Mouse (Mus musculus) small intestine, adult 2 months (tissue): ENCODE measurements at regions not wholly inside any gene's neighbourhood (a gene's known extent, or its start where the extent isn't known, plus 50 kb on each side); places are given as distances from the start of the nearest gene placed in this dataset.

Source experiments
- H3K27ac ChIP-seq: fragments of 200-500 bp; 2 replicates; pipeline ENCODE4 v1.5.1; 2012; ENCODE audit warnings: low read depth, low read length, control low read depth, inconsistent platforms; ENCODE audit not compliant: insufficient read depth
- H3K27me3 ChIP-seq: fragments of 200-500 bp; 2 replicates; pipeline ENCODE4 v1.6.1; 2012; ENCODE audit warnings: mild to moderate bottlenecking, moderate library complexity, low read length, inconsistent platforms; ENCODE audit not compliant: control insufficient read depth, insufficient read depth
- H3K36me3 ChIP-seq: fragments of 200-500 bp; 2 replicates; pipeline ENCODE4 v1.6.1; 2012; ENCODE audit warnings: mild to moderate bottlenecking, low read length, control low read depth, inconsistent platforms; ENCODE audit not compliant: control insufficient read depth, insufficient read depth
- H3K4me1 ChIP-seq: fragments of 200-500 bp; 2 replicates; pipeline ENCODE4 v1.6.1; 2012; ENCODE audit warnings: low read length, inconsistent platforms, mixed read lengths; ENCODE audit not compliant: control insufficient read depth, insufficient read depth, insufficient read length
- H3K4me3 ChIP-seq: fragments of 200-500 bp; 2 replicates; pipeline ENCODE4 v1.5.1; 2012; ENCODE audit warnings: low read depth, mild to moderate bottlenecking, control low read depth, inconsistent platforms, low read length, moderate library complexity
- CTCF ChIP-seq: fragments of 200-500 bp; IDR thresholded peaks from 2 replicates; pipeline ENCODE4 v1.5.1; 2012; ENCODE audit warnings: low read depth, mild to moderate bottlenecking, control low read depth, inconsistent platforms, low read length, moderate library complexity, mixed read lengths; ENCODE audit not compliant: insufficient replicate concordance, insufficient read length; ENCODE audit errors: extremely low read depth
- POLR2A ChIP-seq: fragments of 200-500 bp; IDR thresholded peaks from 2 replicates; pipeline ENCODE4 v1.6.1; 2012; ENCODE audit warnings: low read depth, mild to moderate bottlenecking, control low read depth, inconsistent platforms, low read length, moderate library complexity
- WGBS: fragments of 180-500 bp; shearing (Covaris S2); methylation state at CpG from one replicate; pipeline ENCODE4 v1.1.7; 2018; 5-methylcytosine and 5-hydroxymethylcytosine counted together

DNA sequence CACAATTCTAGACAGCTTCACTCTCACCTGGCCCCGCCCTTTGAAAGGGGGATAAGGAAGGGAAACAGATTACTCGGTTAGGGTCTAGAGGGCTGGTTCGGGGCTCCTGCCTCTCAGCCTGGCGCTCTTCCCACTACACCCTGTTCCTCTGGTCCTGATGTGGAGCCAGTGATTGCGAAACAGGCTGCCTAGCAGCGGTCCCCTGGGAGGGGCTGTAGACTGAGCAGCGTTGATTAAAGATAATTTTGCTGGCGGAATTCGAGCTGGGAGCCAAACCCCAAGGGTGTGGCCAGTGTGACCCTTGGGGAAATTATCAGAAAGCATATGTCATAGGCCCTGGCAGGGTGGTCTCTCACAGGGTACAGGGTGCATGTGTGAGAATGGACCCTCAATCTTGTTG lies 59.9 kb upstream of the Ampd3 start:
- H3K27me3 ChIP-seq, result no peaks in the 10 kb centered on the region
- no peak overlapping the region for H3K27ac ChIP-seq
- peaks cover 4% of the 10 kb centered on the region for H3K4me1 ChIP-seq
- TF ChIP-seq POLR2A, result no peak
- no peak for TF ChIP-seq CTCF
- 21% methylated on average over 9 of the region's 9 CpGs for WGBS
- no peaks in the 10 kb centered on the region for H3K36me3 ChIP-seq
- no peak overlapping the region for H3K4me3 ChIP-seq

DNA sequence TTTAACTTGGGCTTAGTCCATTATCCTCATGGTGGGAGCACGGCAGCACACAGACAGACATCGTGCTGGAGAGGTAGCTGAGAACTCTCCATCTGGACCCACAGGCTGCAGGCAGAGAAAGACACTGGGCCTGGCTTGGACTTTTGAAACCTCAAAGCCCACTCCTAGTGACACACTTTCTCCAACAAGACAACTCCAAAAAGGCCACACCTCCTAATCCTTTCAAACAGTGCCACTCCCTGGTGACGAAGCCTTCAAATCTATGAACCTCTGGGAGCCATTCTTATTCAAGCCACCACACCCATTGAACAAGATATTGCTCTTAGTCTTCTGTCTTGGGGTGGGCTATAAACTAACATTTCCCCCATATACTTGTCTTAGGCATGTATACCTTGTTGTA lies 59.2 kb upstream of the Ampd3 start:
- Histone ChIP-seq H3K27ac (no peak overlapping the region), H3K4me3 (no peak overlapping the region)
- 97% methylated on average over 3 of the region's 3 CpGs for WGBS

DNA sequence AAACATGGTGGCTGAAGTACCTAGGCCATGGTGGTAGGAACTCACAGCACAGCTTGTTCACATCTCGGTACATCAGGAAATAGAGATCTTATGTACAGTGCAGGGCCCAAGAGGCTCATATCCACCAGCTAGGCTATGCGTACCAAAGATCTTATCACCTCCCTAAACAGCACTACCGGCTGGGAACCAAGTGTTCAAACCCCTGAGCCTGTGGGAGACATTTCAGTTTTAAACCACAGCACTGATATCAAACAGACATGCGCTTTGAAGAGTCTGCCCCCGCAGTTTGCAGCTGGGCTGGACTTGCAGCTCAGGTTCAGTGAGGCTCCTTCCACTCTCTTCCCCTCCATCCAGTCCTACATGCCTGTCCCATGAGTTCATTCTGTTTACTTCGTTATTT lies 58.4 kb upstream of the Ampd3 start:
- Histone ChIP-seq H3K4me3 (no peak overlapping the region), H3K27me3 (no peaks in the 10 kb centered on the region), H3K27ac (no peak overlapping the region), H3K36me3 (no peaks in the 10 kb centered on the region), H3K4me1 (peaks cover 4% of the 10 kb centered on the region)
- WGBS, result 68% methylated on average over 6 of the region's 6 CpGs
- TF ChIP-seq POLR2A (no peak), CTCF (no peak)

More for the DNA sequence above, 59.2 kb upstream of the Ampd3 start:
- H3K36me3 ChIP-seq, result no peaks in the 10 kb centered on the region
- H3K4me1 ChIP-seq, result peaks cover 4% of the 10 kb centered on the region
- TF ChIP-seq POLR2A (no peak), CTCF (no peak)
- H3K27me3 ChIP-seq, result no peaks in the 10 kb centered on the region

DNA sequence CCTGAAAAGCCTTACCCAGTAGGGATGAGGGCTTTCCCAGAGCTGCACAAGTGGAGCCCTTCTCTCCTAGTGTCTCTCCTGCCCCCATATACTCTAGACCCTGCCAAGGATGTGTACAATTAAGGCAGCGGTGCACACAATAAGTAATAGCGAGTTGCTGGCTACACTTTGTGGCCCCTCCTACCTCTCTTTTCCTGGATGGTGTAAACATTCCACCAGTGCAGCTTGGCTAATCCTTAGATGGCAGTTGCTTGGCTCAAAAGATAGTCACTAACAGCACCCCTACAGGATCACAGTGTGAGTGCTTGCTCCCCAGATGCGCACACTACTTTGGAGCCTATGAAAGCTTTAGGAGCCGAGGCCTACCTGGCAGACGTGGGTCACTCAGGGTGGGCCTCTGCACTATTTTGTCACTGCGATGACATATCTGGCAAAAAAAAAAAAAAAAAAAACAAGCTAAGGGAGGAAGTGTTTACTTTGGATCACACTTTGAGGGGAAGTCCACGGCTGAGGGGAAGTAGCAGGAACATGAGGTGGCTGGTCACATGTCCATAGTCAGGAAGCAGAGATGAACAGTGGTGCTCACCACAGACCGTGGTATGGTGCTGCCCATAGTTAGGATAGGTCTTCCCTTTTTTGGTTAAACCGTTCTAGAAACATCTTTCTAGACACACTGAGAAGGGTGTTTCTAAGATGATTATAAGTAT lies 57.6 kb upstream of the Ampd3 start:
- no peaks in the 10 kb centered on the region for H3K27me3 ChIP-seq
- 69% methylated on average over 9 of the region's 9 CpGs for WGBS
- H3K4me3 ChIP-seq, result no peak overlapping the region
- H3K27ac ChIP-seq, result peak overlapping the region; percentile 56
- TF ChIP-seq POLR2A, result no peak
- no peak for TF ChIP-seq CTCF
- peaks cover 4% of the 10 kb centered on the region for H3K4me1 ChIP-seq
- no peaks in the 10 kb centered on the region for H3K36me3 ChIP-seq

DNA sequence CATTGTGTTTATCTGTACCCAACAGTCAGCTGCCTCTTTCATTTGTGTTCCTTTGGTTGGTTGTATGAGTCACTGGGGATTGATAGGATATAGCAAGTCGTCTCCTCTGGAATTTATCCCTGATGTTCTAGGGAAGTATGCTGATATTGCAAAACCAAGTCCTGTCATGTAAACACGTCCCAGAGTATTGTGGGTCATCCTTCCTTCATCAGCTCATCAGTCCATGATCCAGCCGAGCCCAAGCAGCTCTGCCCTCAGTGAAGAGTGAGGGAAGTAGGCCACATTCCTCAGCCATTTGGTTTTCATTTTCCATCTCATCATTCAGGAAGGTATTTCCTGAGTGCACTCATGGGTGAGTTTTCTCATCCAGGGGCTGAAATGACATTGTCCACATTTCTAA lies 54.3 kb upstream of the Ampd3 start:
- Histone ChIP-seq H3K4me3 (no peak overlapping the region), H3K27ac (no peak overlapping the region), H3K27me3 (no peaks in the 10 kb centered on the region), H3K36me3 (no peaks in the 10 kb centered on the region), H3K4me1 (no peaks in the 10 kb centered on the region; the same call in 1 of the 2 replicates)
- 55% methylated on average over 3 of the region's 3 CpGs for whole genome bisulfite sequencing
- TF ChIP-seq CTCF (no peak), POLR2A (no peak)

DNA sequence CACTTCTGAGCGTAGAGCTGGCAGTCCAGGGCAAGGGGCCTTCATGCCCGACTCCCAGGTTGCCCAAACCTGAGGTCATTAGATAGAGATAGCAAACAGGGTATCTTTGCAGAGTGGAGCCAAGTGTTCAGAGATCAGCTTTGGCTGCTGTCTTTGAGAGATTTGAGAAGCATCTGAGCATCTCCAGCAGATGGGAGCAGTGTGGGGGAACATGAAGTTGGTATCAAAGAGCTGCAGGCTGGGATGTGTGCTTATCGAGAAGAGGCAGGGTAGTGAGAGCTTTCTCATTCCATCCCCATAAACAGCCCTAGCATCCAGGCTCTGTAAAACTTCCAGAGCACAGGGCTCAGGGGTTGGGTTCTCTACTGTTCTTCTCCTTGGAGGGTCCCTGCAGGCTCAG lies 52.9 kb upstream of the Ampd3 start:
- Histone ChIP-seq H3K4me3 (no peak overlapping the region), H3K27me3 (no peaks in the 10 kb centered on the region), H3K36me3 (no peaks in the 10 kb centered on the region), H3K4me1 (no peaks in the 10 kb centered on the region; the same call in 1 of the 2 replicates), H3K27ac (no peak overlapping the region)
- TF ChIP-seq CTCF (no peak), POLR2A (no peak)
- WGBS, result 79% methylated on average over 3 of the region's 3 CpGs

DNA sequence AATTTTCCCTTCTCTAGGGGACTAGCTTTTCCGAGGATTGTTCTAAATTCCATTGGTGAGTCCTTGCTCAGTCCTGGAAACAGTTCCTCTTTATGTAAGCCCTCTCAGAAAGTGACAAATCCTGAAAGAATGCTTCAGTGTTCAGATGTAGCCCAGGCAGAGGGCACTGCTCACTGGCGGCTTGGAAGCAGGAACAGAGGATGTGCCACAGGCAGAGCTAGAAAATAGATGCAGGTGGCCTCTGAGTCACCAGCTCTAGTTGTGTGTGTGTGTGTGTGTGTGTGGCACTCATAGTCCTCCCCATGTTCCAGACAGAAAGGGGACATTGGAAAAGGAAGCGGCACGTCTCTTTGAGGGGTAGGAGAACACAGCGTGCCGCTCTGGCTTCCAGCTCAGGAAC lies 52.5 kb upstream of the Ampd3 start:
- Histone ChIP-seq H3K27me3 (no peaks in the 10 kb centered on the region), H3K36me3 (no peaks in the 10 kb centered on the region), H3K27ac (no peak overlapping the region), H3K4me1 (no peaks in the 10 kb centered on the region), H3K4me3 (no peak overlapping the region)
- TF ChIP-seq POLR2A (no peak), CTCF (no peak)
- WGBS, result 70% methylated on average over 6 of the region's 6 CpGs

DNA sequence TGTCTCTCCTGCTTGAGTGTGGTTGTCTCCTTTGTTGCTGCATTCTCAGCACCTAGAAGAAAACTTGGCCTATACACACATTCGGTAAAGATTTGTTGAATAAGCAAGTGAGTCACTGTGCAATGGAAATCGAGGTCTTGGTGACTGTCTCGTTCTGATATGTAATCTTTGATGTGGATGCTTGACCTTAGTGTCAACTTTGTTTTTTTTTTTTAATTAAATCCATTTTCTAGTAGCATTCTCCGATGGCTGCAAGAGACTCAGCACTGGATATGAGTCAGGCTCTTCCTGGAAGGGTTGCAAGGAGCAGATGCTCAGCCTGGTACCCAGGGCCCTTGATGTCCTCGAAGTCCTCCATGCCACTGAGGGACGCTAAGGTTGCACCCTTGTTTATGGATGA lies 50.9 kb upstream of the Ampd3 start:
- no peak overlapping the region for H3K4me3 ChIP-seq
- TF ChIP-seq CTCF (no peak), POLR2A (no peak)
- WGBS, result 70% methylated on average over 6 of the region's 6 CpGs
- H3K27me3 ChIP-seq, result no peaks in the 10 kb centered on the region
- no peaks in the 10 kb centered on the region for H3K36me3 ChIP-seq
- H3K4me1 ChIP-seq, result no peaks in the 10 kb centered on the region
- no peak overlapping the region for H3K27ac ChIP-seq
